Mouse (Mus musculus): ENCODE data around the gene Tex46. TPM values are rescaled to one million over a fixed set of nuclear protein-coding genes. Genes with fewer than 3 reads are reported as not detected.

Tex46 gene
- not detected in 2 replicates for polyA plus RNA-seq (2016; fragmentation: Nextera tagmentation; extraction: Ambion mirVana)

- H3K4me3 ChIP-seq = no peak within 1 kb of the TSS
- H3K9me3 ChIP-seq (replicated peaks) = no peaks in the 10 kb centered on the region
- no peak within 1 kb of the TSS for H3K9ac ChIP-seq
- no peak within 1 kb of the TSS for H3K27ac ChIP-seq (ENCODE audit: poor library complexity, severe bottlenecking)
- ATAC-seq (ENCODE audit: insufficient number of reproducible peaks, low FRiP score) = no peak
- no peaks in the 10 kb centered on the region for H3K27me3 ChIP-seq (replicated peaks)
- H3K4me1 ChIP-seq (replicated peaks) = no peaks in the 10 kb centered on the region
- 52% methylated on average over 4 of the region's 4 CpGs for WGBS
- no peak within 1 kb of the TSS for H3K4me2 ChIP-seq
- H3K36me3 ChIP-seq = no peaks in the 10 kb centered on the region
These were observed at the start of gene Tex46 for GRCm38 (mm10) chr4:136610387-136610856. TSS of gene Tex46 (plus strand) at chr4:136610437.

DNA sequence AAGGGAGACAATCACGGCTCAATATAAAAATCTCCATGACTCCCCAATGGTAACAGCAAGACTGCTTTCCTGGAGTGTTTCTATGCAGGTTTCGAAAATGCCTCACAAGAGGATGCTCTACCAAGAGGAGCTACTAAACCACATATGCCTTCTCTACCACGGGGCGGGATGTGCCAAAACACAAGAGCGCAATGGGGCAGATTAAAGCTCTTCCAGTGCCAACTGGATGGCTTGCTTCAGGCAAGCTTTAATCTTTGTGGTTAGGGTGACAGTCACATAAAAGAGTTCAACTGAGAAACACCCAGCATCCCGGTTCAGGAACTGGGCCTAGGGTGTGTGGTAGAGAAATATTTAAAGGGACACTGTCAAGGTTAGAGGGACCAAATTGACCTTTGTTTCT lies 47.5 kb upstream of the Tex46 start:
- Histone ChIP-seq H3K4me2 (no peak overlapping the region), H3K27ac (ENCODE audit: poor library complexity, severe bottlenecking) (no peak overlapping the region), H3K4me3 (no peak overlapping the region), H3K9me3 (replicated peaks) (no peaks in the 10 kb centered on the region), H3K9ac (no peak overlapping the region), H3K27me3 (replicated peaks) (no peaks in the 10 kb centered on the region), H3K4me1 (replicated peaks) (no peaks in the 10 kb centered on the region), H3K36me3 (peaks cover 74% of the 10 kb centered on the region)
- 88% methylated on average over 6 of the region's 6 CpGs for WGBS
- no peak for ATAC-seq (ENCODE audit: insufficient number of reproducible peaks, low FRiP score)

DNA sequence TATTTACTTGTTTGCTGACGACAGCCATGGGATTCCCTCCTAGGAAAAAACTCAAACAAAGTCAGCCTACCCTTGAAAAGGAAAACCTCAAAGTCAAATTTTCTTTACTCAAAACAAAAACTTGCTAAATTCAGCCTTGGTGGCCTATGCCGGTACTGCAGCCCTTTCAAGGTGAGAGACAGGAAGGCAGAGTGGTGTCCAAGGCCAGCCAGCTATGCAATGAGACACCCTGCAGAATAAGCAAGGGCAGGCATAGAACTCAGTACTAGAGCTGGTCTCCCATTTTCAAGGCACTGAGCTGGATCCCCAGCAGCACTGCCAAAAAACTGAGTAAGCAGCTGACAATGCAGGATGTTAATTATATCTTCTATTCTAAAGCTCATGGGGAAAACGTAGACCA lies 41.6 kb upstream of the Tex46 start:
- H3K36me3 ChIP-seq = peaks cover 68% of the 10 kb centered on the region
- no peak overlapping the region for H3K9ac ChIP-seq
- H3K4me2 ChIP-seq = no peak overlapping the region
- WGBS = 83% methylated on average over 3 of the region's 3 CpGs
- no peaks in the 10 kb centered on the region for H3K9me3 ChIP-seq (replicated peaks)
- no peaks in the 10 kb centered on the region for H3K27me3 ChIP-seq (replicated peaks)
- H3K27ac ChIP-seq (ENCODE audit: poor library complexity, severe bottlenecking) = no peak overlapping the region
- ATAC-seq (ENCODE audit: insufficient number of reproducible peaks, low FRiP score) = no peak
- H3K4me3 ChIP-seq = no peak overlapping the region
- no peaks in the 10 kb centered on the region for H3K4me1 ChIP-seq (replicated peaks)

DNA sequence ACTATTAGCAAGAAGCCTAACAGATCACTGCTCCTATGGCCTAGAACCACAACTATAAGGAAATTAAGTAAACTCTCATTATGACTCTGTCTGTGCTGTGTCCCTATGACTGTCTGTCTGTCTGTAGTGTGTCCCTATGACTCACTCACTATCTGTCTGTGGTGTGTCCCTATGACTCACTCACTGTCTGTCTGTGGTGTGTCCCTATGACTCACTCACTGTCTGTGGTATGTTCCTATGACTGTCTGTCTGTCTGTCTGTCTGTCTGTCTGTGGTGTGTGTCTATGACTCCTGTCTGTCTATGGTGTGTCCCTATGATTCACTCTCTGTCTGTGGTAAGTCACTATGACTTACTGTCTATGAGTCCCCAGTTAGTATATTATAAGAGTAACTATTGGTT lies 40.2 kb upstream of the Tex46 start:
- Histone ChIP-seq H3K4me1 (replicated peaks) (peaks cover 2% of the 10 kb centered on the region), H3K9ac (no peak overlapping the region), H3K9me3 (replicated peaks) (no peaks in the 10 kb centered on the region), H3K4me3 (no peak overlapping the region), H3K27ac (ENCODE audit: poor library complexity, severe bottlenecking) (no peak overlapping the region), H3K27me3 (replicated peaks) (no peaks in the 10 kb centered on the region), H3K4me2 (no peak overlapping the region), H3K36me3 (peaks cover 57% of the 10 kb centered on the region)
- ATAC-seq (ENCODE audit: insufficient number of reproducible peaks, low FRiP score) = no peak

DNA sequence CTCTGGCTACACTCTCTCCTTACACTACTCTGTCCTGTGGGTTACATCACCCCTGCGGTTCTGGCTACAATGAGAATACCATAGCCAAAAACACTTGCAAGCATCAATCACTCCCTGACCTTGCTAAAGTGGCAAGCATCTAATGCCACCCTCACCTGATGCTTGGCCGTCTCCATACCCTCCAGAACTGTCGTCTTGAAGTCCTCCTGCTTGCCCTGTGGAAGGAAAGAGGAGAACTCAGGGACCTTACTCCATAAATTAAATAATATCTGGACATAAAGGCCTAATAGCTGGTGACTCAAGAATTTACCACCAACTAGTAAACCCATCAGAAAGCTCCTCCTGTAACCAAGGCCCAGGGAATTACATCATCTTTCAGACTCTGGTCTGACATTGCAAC lies 28.4 kb upstream of the Tex46 start:
- Histone ChIP-seq H3K4me3 (no peak overlapping the region), H3K36me3 (0 out of 2 replicates have a peak, but pooled peaks cover 3% of the 10 kb centered on the region), H3K4me2 (no peak overlapping the region), H3K27ac (ENCODE audit: poor library complexity, severe bottlenecking) (no peak overlapping the region), H3K27me3 (replicated peaks) (no peaks in the 10 kb centered on the region), H3K9me3 (replicated peaks) (no peaks in the 10 kb centered on the region), H3K9ac (no peak overlapping the region), H3K4me1 (replicated peaks) (peaks cover 22% of the 10 kb centered on the region)
- 92% methylated on average over 3 of the region's 3 CpGs for WGBS
- ATAC-seq (ENCODE audit: insufficient number of reproducible peaks, low FRiP score) = no peak

DNA sequence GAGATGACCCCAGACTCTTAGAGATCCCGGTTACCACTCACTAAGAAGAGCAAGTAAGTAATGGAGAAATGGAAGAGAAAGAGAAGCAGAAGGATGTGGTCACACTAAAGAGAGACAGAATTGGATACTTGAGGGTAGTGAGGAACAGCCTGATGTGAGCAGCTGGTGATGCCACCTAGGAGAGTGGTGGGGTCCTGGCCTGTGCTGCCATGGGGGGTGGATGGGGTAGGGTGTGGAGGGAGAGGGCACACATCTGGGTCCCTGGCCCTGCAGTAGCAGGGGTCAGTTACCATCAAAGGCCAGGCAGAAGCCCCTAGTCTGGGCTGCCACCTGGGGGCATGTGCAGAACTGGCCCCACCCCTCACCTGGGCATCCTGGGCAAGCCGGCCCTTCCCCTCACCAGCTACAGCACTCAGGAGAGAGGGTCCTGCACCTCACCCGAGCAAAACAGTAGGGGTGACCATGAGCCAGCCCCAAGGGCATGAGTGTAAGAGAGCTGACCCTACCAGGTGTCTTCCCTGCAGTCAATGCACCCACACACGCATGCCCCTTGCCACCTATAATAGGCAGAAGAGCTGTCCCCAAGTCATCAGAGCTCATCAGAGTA lies 22.9 kb upstream of the Tex46 start:
- WGBS = 90% methylated on average over 4 of the region's 4 CpGs
- H3K9ac ChIP-seq = no peak overlapping the region
- H3K9me3 ChIP-seq (replicated peaks) = no peaks in the 10 kb centered on the region
- ATAC-seq (ENCODE audit: insufficient number of reproducible peaks, low FRiP score) = peak; percentile 51; the same call in 1 of the 2 replicates
- peaks cover 23% of the 10 kb centered on the region for H3K4me1 ChIP-seq (replicated peaks)
- H3K27ac ChIP-seq (ENCODE audit: poor library complexity, severe bottlenecking) = no peak overlapping the region
- no peaks in the 10 kb centered on the region for H3K27me3 ChIP-seq (replicated peaks)
- peaks cover 14% of the 10 kb centered on the region; the same call in 1 of the 2 replicates for H3K36me3 ChIP-seq
- H3K4me3 ChIP-seq = no peak overlapping the region
- no peak overlapping the region for H3K4me2 ChIP-seq

DNA sequence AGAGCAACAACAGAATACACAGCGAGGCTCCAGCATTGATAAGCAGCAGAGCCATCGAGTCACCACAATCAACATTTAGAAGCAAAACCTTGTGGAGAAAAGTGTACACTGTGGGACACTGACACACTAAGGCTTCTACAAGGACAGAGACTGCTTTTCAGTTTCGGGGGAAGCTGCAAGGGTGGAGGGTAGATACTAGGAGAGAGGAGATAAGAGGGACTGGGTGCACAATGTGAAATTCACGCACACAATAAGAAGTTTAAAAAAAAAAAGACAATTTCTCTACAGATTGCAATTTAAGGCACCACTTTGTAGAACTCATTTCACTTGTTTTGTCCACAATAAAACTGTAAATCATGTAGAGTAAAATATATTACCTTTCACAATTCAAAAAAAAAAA lies 22.2 kb upstream of the Tex46 start:
- no peak overlapping the region for H3K27ac ChIP-seq (ENCODE audit: poor library complexity, severe bottlenecking)
- no peak overlapping the region for H3K4me3 ChIP-seq
- peaks cover 20% of the 10 kb centered on the region for H3K4me1 ChIP-seq (replicated peaks)
- no peak overlapping the region for H3K4me2 ChIP-seq
- ATAC-seq (ENCODE audit: insufficient number of reproducible peaks, low FRiP score) = no peak
- no peaks in the 10 kb centered on the region for H3K9me3 ChIP-seq (replicated peaks)
- H3K9ac ChIP-seq = no peak overlapping the region
- no peaks in the 10 kb centered on the region for H3K27me3 ChIP-seq (replicated peaks)
- 40% methylated on average over 4 of the region's 4 CpGs for WGBS
- H3K36me3 ChIP-seq = peaks cover 18% of the 10 kb centered on the region; the same call in 1 of the 2 replicates

DNA sequence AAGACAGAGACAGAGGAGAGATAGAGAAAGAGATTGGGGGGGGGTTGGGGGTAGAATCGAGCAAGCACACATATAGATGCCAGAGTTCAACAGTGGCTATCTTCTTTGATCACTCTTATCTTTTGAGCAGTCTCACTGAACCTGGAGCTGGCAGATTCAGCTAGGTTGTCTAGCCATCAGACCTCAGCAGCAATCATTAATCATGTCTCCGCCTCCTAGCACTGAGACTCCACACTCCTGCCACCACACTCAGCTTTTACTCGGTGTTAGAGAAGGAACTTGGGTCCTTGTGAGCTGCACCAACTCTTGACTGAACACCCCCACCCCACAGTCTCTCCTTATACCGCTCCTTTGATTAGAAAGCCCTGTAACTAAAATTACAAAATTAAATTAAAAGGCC lies 18.1 kb upstream of the Tex46 start:
- H3K9ac ChIP-seq = no peak overlapping the region
- H3K4me3 ChIP-seq = no peak overlapping the region
- peaks cover 18% of the 10 kb centered on the region; the same call in 1 of the 2 replicates for H3K36me3 ChIP-seq
- H3K9me3 ChIP-seq (replicated peaks) = no peaks in the 10 kb centered on the region
- H3K4me1 ChIP-seq (replicated peaks) = peaks cover 24% of the 10 kb centered on the region
- 55% methylated on average over 4 of the region's 4 CpGs for WGBS
- H3K27me3 ChIP-seq (replicated peaks) = no peaks in the 10 kb centered on the region
- no peak overlapping the region for H3K27ac ChIP-seq (ENCODE audit: poor library complexity, severe bottlenecking)
- no peak for ATAC-seq (ENCODE audit: insufficient number of reproducible peaks, low FRiP score)
- H3K4me2 ChIP-seq = no peak overlapping the region

DNA sequence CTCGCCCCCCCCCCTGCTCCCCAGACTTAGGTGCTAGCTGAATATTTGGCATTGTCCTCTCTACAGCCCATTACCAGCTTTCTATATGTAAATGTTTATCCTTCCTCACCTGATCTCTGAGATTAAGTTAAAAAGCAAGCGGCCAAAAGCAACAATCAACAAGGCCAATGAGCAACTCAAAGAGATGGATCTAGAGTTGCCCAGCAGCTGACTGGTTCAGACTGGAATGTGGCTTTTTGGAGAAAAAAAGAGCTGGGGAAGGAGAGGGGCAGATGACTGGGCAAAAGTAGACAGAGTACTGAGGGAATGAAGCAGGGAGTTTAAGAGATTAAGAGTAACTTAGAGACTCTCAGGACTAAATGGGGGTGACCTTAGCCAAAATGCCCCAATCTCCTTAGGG lies 16.2 kb upstream of the Tex46 start:
- no peak overlapping the region for H3K4me3 ChIP-seq
- no peak overlapping the region for H3K4me2 ChIP-seq
- H3K4me1 ChIP-seq (replicated peaks) = peaks cover 18% of the 10 kb centered on the region
- 93% methylated on average over 2 of the region's 2 CpGs for WGBS
- H3K9me3 ChIP-seq (replicated peaks) = no peaks in the 10 kb centered on the region
- H3K9ac ChIP-seq = no peak overlapping the region
- no peak overlapping the region for H3K27ac ChIP-seq (ENCODE audit: poor library complexity, severe bottlenecking)
- H3K36me3 ChIP-seq = peaks cover 15% of the 10 kb centered on the region; the same call in 1 of the 2 replicates
- no peaks in the 10 kb centered on the region for H3K27me3 ChIP-seq (replicated peaks)
- no peak for ATAC-seq (ENCODE audit: insufficient number of reproducible peaks, low FRiP score)

DNA sequence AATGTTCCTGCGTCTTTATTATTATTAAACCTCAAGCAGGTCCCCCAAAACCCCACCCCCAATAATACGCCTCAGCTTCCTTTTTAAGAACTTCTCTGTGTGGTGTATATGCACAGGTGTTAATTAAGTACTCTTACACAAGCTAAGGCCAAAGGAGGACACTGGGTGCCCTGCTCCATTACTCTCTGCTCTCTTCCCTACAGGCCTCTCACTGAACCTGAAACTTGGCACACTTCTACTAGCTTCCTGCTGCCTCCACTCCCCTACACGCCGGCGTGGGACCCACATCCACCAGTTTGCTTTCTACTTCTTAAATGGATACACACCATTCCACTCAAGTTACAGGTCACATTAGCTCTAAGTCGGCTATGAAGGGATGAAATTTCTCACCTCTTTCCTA lies 15.0 kb upstream of the Tex46 start:
- ATAC-seq (ENCODE audit: insufficient number of reproducible peaks, low FRiP score) = no peak
- WGBS = 83% methylated on average over 6 of the region's 6 CpGs
- H3K9me3 ChIP-seq (replicated peaks) = no peaks in the 10 kb centered on the region
- H3K4me3 ChIP-seq = no peak overlapping the region
- no peak overlapping the region for H3K4me2 ChIP-seq
- H3K36me3 ChIP-seq = peaks cover 10% of the 10 kb centered on the region; the same call in 1 of the 2 replicates
- H3K27ac ChIP-seq (ENCODE audit: poor library complexity, severe bottlenecking) = no peak overlapping the region
- H3K9ac ChIP-seq = no peak overlapping the region
- H3K4me1 ChIP-seq (replicated peaks) = peaks cover 21% of the 10 kb centered on the region
- H3K27me3 ChIP-seq (replicated peaks) = no peaks in the 10 kb centered on the region

DNA sequence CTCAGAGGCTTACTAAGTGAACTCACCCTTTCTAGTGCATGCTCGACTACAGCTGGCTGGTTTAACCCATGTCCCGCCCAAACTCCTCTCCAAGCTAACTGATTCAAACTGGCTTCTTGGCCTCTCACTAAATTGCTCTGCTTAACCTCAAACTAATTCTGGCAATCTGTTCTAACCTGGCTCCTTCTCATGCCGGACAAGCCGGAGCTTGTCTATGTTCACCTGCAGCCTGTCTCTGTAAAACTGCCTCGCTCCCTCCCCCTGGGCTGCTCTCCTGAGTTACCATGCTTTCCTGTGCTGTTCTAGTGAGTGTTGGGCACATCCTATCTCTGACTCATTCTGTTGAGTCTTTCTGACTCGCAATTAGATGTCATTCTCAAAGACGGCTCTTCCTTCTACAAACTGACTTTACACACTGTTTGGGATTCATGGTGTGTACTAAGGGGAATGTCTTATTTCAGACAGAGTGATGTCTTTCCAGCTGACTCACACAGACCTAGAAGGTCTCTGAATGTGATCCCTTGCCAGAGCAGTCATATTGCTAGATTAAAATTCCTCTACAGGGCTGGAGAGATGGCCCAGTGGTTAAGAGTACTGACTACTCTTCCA lies 11.9 kb upstream of the Tex46 start:
- no peaks in the 10 kb centered on the region for H3K9me3 ChIP-seq (replicated peaks)
- peaks cover 33% of the 10 kb centered on the region for H3K4me1 ChIP-seq (replicated peaks)
- WGBS = 83% methylated on average over 7 of the region's 7 CpGs
- H3K4me3 ChIP-seq = no peak overlapping the region
- H3K4me2 ChIP-seq = no peak overlapping the region
- H3K9ac ChIP-seq = no peak overlapping the region
- ATAC-seq (ENCODE audit: insufficient number of reproducible peaks, low FRiP score) = no peak
- no peaks in the 10 kb centered on the region for H3K36me3 ChIP-seq
- no peaks in the 10 kb centered on the region for H3K27me3 ChIP-seq (replicated peaks)
- H3K27ac ChIP-seq (ENCODE audit: poor library complexity, severe bottlenecking) = no peak overlapping the region

- Histone ChIP-seq H3K4me1 (replicated peaks) (peaks cover 22% of the 10 kb centered on the region), H3K27me3 (replicated peaks) (no peaks in the 10 kb centered on the region), H3K36me3 (no peaks in the 10 kb centered on the region), H3K27ac (ENCODE audit: poor library complexity, severe bottlenecking) (no peak overlapping the region), H3K9me3 (replicated peaks) (no peaks in the 10 kb centered on the region), H3K4me2 (no peak overlapping the region), H3K4me3 (no peak overlapping the region), H3K9ac (no peak overlapping the region)
- WGBS = 95% methylated on average over 3 of the region's 3 CpGs
- ATAC-seq (ENCODE audit: insufficient number of reproducible peaks, low FRiP score) = no peak
These were observed 10.4 kb upstream of the Tex46 start for GRCm38 (mm10) chr4:136599869-136600268.

Measured in heart, embryonic 12.5 days (tissue).